Mouse (Mus musculus) frontal cortex, postnatal 10 days (tissue): Measurements from ENCODE around the gene Ankrd23.
"Not testable (repeated sequence)": the region's sequence is repeated elsewhere in the genome, so short reads cannot be mapped to it uniquely, and the experiment has no call there.

Source experiments
- DNase-seq, 2 experiments: peaks; one replicate each; pipeline ENCODE4 v3.0.0; 2022; ENCODE audit warnings: low spot score in 2 of 2, mixed read lengths in 1 of 2

The Ankrd23 gene

DNA sequence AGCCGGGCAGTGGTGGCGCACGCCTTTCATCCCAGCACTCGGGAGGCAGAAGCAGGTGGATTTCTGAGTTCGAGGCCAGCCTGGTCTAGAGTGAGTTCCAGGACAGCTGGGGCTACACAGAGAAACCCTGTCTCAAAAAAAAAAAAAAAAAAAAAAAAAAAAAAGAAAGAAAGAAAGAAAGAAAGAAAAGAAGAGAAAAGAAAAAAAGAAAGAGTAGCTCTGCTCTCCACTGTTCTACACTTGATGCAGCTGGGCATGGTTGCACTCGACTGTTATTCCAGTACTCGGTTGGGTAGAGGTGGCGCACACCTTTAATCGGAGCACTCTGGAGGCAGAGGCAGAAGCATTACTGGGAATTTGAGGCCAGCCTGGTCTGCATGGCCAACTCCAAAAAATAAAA lies at the start of gene Ankrd23:
Gene Ankrd23, minus strand, starts transcription at position 101 of the 400 bp plus-strand sequence.
- DNase-seq: not testable (repeated sequence)

DNA sequence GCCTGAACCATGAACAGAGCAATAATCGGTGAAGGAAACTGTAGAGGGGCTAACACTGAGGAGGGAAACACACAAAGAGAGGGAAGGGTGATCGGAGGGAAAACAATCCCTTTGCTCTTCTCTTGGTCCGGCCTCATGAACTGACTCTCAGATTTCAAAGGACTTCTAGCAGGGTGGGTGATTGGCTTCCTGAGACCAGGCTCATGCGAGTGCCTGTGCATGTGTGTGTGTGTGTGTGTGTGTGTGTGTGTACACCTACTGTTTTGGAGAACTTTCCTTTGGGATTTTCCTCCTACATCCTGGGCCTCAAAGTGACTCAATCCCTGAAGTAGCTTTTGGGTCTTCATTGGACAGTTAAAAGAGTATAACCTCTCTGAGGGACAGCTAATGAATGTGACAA lies 49.6 kb upstream of the Ankrd23 start:
- DNase-seq: no peak

- no peak for DNase-seq
Measured at GRCm38 (mm10) chr1:36583408-36584116, 46.9 kb upstream of the Ankrd23 start.

DNA sequence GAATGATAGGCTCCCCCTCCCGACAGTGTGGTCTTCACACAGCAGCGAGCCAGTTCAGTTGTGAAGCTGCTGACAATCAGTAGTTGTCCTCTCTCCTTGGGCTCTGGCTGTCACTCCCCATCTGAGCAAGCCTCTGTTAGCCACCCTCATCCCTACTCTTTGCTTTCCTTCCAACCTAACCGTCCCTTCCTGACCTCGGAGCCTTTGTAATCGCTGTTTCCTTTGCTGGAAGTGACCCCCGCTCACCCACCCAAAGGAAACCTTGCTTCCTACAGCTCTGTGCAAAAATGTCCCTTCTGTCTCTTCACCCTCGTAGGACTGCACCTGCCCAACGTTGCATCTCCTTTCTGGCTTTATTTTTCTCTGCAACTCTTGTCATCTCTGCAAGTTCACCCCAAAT lies 45.5 kb upstream of the Ankrd23 start:
- no peak for DNase-seq

DNA sequence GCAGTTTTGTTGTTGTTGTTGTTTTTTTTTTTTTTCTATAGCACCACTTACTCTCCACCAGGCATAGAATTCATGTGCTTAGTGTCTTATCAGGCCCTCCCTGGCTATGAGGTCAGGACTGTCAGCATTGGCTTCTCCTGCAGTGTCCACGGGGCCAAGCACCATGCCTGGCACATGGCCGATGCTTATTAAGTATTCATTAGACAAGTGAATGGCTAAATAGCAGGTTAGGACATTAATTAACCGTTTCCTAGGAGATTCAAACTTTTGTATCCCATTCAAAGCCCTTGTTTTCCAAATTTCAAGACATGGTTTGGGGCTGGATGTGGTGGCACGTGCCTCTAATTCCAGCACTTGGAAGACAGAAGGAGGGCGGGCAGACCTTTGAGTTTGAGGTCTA lies 44.6 kb upstream of the Ankrd23 start:
- DNase-seq: no peak

GRCm38 (mm10) chr1:36580384-36581207 lies 43.9 kb upstream of the Ankrd23 start:
- DNase-seq: peak; percentile 55 to 66

GRCm38 (mm10) chr1:36579974-36580383 lies 43.3 kb upstream of the Ankrd23 start:
- no peak for DNase-seq

- DNase-seq: no peak
Measured at GRCm38 (mm10) chr1:36576991-36577675, 40.5 kb upstream of the Ankrd23 start.

DNA sequence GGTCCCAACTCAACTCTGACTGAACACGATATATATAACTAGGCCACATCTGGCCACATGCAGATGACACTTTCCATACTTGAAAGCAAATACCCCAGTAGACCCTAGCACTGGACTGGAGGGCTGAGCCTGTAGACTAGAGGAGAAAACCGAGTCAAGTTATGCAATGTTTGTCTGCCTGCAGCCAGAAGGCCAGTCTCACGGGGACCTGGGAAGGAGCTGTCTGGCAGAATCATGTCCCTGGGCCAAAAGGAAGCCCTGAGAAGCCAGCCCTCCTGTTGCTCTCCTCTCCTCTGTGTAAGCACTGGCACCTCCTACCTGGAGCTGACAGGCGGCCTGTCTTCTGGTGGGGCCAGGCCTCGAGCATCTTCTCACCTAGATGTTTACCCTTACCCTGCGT lies 38.7 kb upstream of the Ankrd23 start:
- no peak for DNase-seq

GRCm38 (mm10) chr1:36574196-36574955 lies 37.7 kb upstream of the Ankrd23 start:
- no peak for DNase-seq

DNA sequence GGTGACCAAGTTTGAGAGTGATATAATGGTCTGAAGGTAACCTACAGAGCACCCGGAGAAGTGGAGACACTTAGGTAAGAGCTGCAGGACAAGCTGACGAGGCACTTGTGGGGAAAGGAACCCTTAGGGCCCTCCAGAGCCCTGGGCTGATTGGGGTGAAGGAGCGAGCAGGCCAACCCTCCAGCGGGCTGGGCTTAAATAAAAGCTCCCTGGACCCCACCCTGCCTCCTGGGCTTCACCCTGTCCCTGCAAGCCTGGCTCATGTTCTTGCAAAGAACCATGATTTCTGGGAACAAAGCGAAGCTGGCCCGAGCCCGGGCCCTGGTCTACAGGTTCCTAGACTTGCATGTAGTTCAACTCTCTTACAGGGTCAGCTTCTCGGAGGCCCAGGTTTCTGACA lies 36.8 kb upstream of the Ankrd23 start:
- no peak for DNase-seq

- no peak for DNase-seq
Measured at GRCm38 (mm10) chr1:36572709-36573108, 36.0 kb upstream of the Ankrd23 start.

- no peak for DNase-seq
Measured at GRCm38 (mm10) chr1:36572140-36572700, 35.5 kb upstream of the Ankrd23 start.

DNA sequence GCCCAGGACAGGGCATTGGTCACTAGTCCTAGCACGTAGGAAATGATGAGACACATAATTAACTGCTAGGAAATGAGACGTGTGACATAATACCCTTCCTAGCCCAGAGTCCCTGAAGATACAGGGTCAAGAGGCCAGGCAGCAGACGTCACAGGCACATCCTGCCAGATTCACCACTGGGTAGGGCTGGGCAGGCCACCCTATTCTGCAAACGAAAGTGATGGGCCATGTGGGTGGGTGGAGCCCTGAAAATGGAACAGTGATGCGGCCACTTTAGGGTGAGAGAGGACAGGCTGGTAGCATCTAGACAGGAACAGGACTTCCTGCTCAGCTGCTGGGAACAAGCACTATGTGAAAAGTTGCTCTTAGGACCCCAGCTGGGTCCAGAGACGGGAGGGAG lies 34.9 kb upstream of the Ankrd23 start:
- DNase-seq: no peak

DNA sequence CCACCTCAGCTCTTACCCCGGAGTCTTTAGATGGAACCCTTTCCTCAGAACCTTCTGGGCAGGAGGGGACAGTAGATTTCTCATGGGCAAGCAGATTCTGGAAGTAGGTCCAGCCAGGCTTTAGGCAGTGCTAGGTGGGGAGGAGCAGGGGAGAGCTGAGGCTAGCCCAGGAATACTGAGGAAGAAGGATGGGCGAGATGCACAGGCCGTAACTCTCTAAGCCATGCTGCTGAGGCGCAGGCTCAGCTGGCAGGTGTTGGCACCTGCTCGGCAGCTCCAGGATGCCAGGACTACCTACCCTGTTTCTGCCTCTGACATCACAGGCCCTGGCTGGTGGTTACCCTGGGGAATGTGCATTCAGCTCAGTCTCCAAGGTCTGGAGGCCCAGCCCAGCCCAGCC lies 33.6 kb upstream of the Ankrd23 start:
- DNase-seq: no peak

- DNase-seq: no peak
Measured at GRCm38 (mm10) chr1:36569694-36570276, 33.1 kb upstream of the Ankrd23 start.

GRCm38 (mm10) chr1:36568776-36569175 lies 32.1 kb upstream of the Ankrd23 start:
- DNase-seq: no peak

DNA sequence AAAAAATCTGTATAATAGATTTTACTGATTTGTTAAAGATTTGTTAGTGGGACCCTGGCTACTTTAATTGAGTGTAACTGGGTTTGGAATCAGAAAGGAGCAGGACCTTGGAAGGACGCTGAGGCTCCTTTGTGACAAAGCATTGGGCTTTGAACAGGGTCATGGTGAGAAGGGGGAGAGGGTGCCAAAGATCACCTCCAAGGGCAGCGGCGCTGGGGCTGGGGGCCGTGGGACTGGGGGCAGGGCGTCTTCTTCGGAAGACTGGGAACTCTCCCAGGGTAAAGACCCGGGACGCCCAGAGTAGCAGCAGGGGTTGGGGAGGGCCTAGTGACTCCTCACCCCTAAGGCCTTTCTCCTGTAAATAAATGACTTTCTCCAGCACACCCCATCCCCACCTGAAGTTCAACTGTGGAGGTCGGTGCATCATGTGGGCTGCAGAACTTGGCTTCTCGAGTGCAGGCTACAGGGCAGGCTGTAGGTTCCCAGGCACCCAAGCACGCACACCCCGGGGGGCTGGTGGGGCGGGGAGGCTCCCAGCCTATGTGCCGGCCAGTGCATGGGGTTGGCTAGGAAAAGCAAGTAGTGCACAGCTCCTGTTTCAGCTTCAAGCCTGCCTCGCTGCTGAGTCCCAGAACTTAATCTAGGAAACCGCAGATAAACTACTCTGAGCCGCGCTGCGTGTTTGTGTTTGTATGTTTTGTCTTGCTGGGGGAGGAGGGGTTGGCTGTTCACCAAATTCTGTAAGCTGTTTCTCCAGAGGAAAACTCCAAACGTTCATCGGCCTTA lies 31.3 kb upstream of the Ankrd23 start:
- DNase-seq: no peak

- no peak for DNase-seq
Measured at GRCm38 (mm10) chr1:36566425-36566824, 29.7 kb upstream of the Ankrd23 start.

GRCm38 (mm10) chr1:36564101-36564500 lies 27.4 kb upstream of the Ankrd23 start:
- DNase-seq: no peak
